Mouse (Mus musculus) testis, adult 2 months (tissue): ENCODE data around the gene Tomm34.

Experiments
- CTCF ChIP-seq: fragments of 200-500 bp; IDR thresholded peaks from 2 replicates; pipeline ENCODE4 v1.5.1; 2012; ENCODE audit warnings: low read depth, mild to moderate bottlenecking, inconsistent platforms, low read length, moderate library complexity; ENCODE audit not compliant: control insufficient read depth, insufficient read depth, insufficient replicate concordance
- POLR2A ChIP-seq: fragments of 200-500 bp; IDR thresholded peaks from 2 replicates; pipeline ENCODE4 v1.6.1; 2012; ENCODE audit warnings: low read depth, mild to moderate bottlenecking, inconsistent platforms, low read length, moderate library complexity; ENCODE audit not compliant: control insufficient read depth

GRCm38 (mm10) chr2:164083609-164084341 lies 12.8 kb upstream of the Tomm34 start:
- no peak for TF ChIP-seq POLR2A
- no peak for TF ChIP-seq CTCF
